Mouse (Mus musculus) C2C12 (cell line): Measurements from ENCODE around the gene Cstf3. TPM values are rescaled to one million over a fixed set of nuclear protein-coding genes. Genes with fewer than 3 reads are reported as not detected.

Experiments
- H3K27me3 ChIP-seq: one replicate; pipeline ENCODE4 v1.6.1; 2011; ENCODE audit not compliant: control insufficient read depth, insufficient read depth, insufficient read length
- H3K36me3 ChIP-seq: one replicate; pipeline ENCODE4 v1.6.1; 2011; ENCODE audit not compliant: control insufficient read depth, insufficient read depth
- H3K4me3 ChIP-seq: one replicate; pipeline ENCODE4 v1.5.1; 2011; ENCODE audit warnings: mild to moderate bottlenecking, control low read depth; ENCODE audit not compliant: poor library complexity, insufficient read depth, severe bottlenecking
- H3K79me2 ChIP-seq: one replicate; pipeline ENCODE4 v1.6.1; 2011; ENCODE audit not compliant: control insufficient read depth, insufficient read depth
- H3K79me3 ChIP-seq: one replicate; pipeline ENCODE4 v1.6.1; 2011; ENCODE audit warnings: low read depth, control low read depth
- H3ac ChIP-seq: one replicate; pipeline ENCODE3; 2011; ENCODE audit warnings: low read depth; ENCODE audit not compliant: control insufficient read depth, insufficient read length
- CEBPB ChIP-seq: IDR thresholded peaks from one replicate; pipeline ENCODE4 v1.6.1; 2011; ENCODE audit warnings: low read depth, mild to moderate bottlenecking, control low read depth, moderate library complexity
- CTCF ChIP-seq: IDR thresholded peaks from one replicate; pipeline ENCODE4 v1.5.1; 2011; ENCODE audit not compliant: control insufficient read depth, insufficient read depth, insufficient read length
- FOSL1 ChIP-seq: IDR thresholded peaks from one replicate; pipeline ENCODE4 v1.8.0; 2011; ENCODE audit warnings: mild to moderate bottlenecking, low read length; ENCODE audit not compliant: poor library complexity, insufficient read depth, severe bottlenecking
- MAX ChIP-seq: IDR thresholded peaks from one replicate; pipeline ENCODE4 v1.6.1; 2011; ENCODE audit warnings: mild to moderate bottlenecking, control low read depth
- MYOD1 ChIP-seq: IDR thresholded peaks from one replicate; pipeline ENCODE4 v1.6.1; 2011; ENCODE audit warnings: low read depth; ENCODE audit not compliant: control insufficient read depth, insufficient read length
- MYOG ChIP-seq: IDR thresholded peaks from one replicate; pipeline ENCODE4 v1.6.1; 2011; ENCODE audit not compliant: control insufficient read depth, insufficient read length; ENCODE audit errors: extremely low read depth
- USF1 ChIP-seq: IDR thresholded peaks from one replicate; pipeline ENCODE4 v1.6.1; 2011; ENCODE audit warnings: low read depth, mild to moderate bottlenecking, control low read depth, moderate library complexity
- polyA plus RNA-seq: library from polyadenylated mRNA; unstranded; fragments of >200 nt; fragmentation: generic; extraction: Trizol; gene quantifications from one replicate; pipeline ENCODE4 v1.2.1, GENCODE M21; 2012; ENCODE audit warnings: missing spikeins

The Cstf3 gene
- polyA plus RNA-seq, 1 experiment = 15.8 TPM

DNA sequence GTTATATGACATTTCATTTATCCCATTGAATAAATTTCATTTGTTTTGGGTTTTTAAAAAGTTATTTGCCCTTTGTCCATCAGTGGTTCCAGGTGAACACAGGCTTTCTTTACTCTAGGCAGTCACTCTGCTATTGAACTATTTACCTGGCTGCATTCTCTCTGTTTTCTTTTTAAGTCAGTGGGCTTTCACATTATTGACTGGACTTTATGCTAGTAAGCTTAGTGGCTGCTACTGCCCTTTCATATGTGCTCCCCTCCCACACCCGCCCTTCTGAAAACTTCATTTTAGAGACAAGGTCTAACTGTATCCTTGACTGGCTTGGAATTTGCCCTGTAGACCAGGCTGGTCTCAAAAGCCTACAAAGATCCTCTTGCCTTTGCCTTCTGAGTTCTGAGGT is 15.2 kb downstream of the Cstf3 start:
- H3K4me3 ChIP-seq = no peak overlapping the region
- no peak for TF ChIP-seq MYOG
- no peak for TF ChIP-seq USF1
- no peak for TF ChIP-seq CTCF
- no peak for TF ChIP-seq MYOD1
- TF ChIP-seq MAX = no peak
- no peak for TF ChIP-seq FOSL1
- TF ChIP-seq CEBPB = no peak
- H3K79me3 ChIP-seq = peaks cover 70% of the 10 kb centered on the region
- H3K27me3 ChIP-seq = no peaks in the 10 kb centered on the region
- H3ac ChIP-seq = no peak overlapping the region
- H3K79me2 ChIP-seq = peaks cover 80% of the 10 kb centered on the region
- H3K36me3 ChIP-seq = peaks cover 31% of the 10 kb centered on the region

DNA sequence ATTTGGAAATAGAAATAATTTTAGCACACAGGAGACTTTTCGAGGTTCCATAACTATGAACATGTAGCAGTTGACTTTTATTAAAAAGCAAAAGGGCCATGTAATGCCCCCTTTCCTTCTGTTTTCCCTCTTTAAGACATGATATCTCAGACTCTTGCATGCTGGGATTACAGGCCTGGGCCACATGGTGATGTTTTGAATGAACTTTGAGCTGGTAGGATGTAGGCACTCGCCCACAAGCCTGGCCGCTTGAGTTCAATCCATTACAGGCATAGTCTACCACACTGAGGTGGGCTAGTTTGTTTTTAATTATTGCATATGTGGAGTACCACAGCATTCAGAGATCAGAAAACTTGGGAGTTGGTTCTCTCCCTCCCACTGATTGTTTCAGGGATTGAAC is 24.5 kb downstream of the Cstf3 start:
- Histone ChIP-seq H3K79me3 (peaks cover 17% of the 10 kb centered on the region), H3ac (no peak overlapping the region), H3K79me2 (peaks cover 27% of the 10 kb centered on the region), H3K4me3 (no peak overlapping the region), H3K36me3 (peaks cover 59% of the 10 kb centered on the region), H3K27me3 (no peaks in the 10 kb centered on the region)
- TF ChIP-seq CTCF (no peak), MAX (no peak), MYOG (no peak), FOSL1 (no peak), MYOD1 (no peak), CEBPB (no peak), USF1 (no peak)

GRCm38 (mm10) chr2:104615985-104616711 is 25.8 kb downstream of the Cstf3 start:
- H3K36me3 ChIP-seq = peaks cover 50% of the 10 kb centered on the region
- peaks cover 17% of the 10 kb centered on the region for H3K79me3 ChIP-seq
- no peaks in the 10 kb centered on the region for H3K27me3 ChIP-seq
- H3K79me2 ChIP-seq = peaks cover 19% of the 10 kb centered on the region
- no peak overlapping the region for H3ac ChIP-seq
- TF ChIP-seq MAX = no peak
- TF ChIP-seq USF1 = no peak
- TF ChIP-seq CTCF = no peak
- TF ChIP-seq CEBPB = no peak
- no peak for TF ChIP-seq FOSL1
- no peak for TF ChIP-seq MYOD1
- no peak for TF ChIP-seq MYOG
- H3K4me3 ChIP-seq = no peak overlapping the region

- H3K27me3 ChIP-seq = no peaks in the 10 kb centered on the region
- no peaks in the 10 kb centered on the region for H3K79me3 ChIP-seq
- peaks cover 86% of the 10 kb centered on the region for H3K36me3 ChIP-seq
- TF ChIP-seq CEBPB (no peak), MAX (no peak), MYOD1 (no peak), CTCF (no peak), USF1 (no peak), MYOG (no peak), FOSL1 (no peak)
- no peak overlapping the region for H3K4me3 ChIP-seq
- no peak overlapping the region for H3ac ChIP-seq
- no peaks in the 10 kb centered on the region for H3K79me2 ChIP-seq
Observed at GRCm38 (mm10) chr2:104658659-104659058, 68.3 kb downstream of the Cstf3 start.

DNA sequence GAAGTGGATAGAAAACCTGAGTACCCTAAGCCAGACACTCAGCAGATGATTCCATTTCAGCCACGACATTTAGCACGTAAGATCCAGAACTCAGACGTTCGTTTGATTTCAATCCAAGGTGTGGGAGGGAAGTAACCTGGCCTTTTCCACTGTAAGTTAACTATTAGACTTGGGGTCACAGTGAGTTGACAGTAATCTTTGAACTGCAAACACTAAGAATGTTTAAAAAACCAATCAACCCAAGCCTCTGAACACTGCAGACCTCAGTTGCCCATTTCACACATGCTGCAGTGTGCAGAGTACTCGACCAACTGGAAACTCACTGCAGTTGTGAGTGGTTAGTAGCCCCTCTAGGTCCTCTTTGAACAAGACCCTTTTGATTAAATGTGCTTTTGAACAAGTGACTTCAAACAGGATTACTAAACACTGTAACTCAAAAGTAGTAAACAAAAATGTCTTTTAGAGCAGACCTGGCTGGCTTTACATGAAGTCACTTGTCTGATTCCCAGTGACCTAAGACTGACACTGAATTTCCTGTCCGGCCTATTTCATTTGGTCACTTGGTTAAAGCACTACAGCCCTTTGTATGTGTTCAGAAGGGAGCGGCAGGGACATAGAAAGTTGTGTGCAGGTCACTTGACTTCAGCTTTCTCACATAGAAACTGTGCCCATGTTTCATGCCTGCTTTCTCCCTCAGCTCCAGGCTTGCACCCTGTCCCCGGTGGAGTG is 73.2 kb downstream of the Cstf3 start:
- Histone ChIP-seq H3K4me3 (no peak overlapping the region), H3ac (no peak overlapping the region), H3K79me3 (no peaks in the 10 kb centered on the region), H3K36me3 (peaks cover 82% of the 10 kb centered on the region), H3K27me3 (no peaks in the 10 kb centered on the region), H3K79me2 (no peaks in the 10 kb centered on the region)
- TF ChIP-seq CEBPB (no peak), FOSL1 (no peak), USF1 (no peak), MYOD1 (no peak), MAX (no peak), MYOG (no peak), CTCF (no peak)

- Histone ChIP-seq H3K36me3 (peaks cover 28% of the 10 kb centered on the region), H3K4me3 (no peak overlapping the region), H3K27me3 (no peaks in the 10 kb centered on the region), H3K79me2 (no peaks in the 10 kb centered on the region), H3ac (no peak overlapping the region), H3K79me3 (no peaks in the 10 kb centered on the region)
- TF ChIP-seq CEBPB (no peak), MAX (no peak), CTCF (no peak), MYOG (no peak), USF1 (no peak), MYOD1 (no peak), FOSL1 (no peak)
Observed at GRCm38 (mm10) chr2:104669122-104669804, 78.9 kb downstream of the Cstf3 start.
